ENCODE assay signal across 7 mouse cellular contexts in genomic region chr1:91297799-91298744, GRCm38 (mm10). TPM values are rescaled to one million over a fixed set of nuclear protein-coding genes. Genes with fewer than 3 reads are reported as not detected.
A peak's percentile ranks its signal among the peaks of the same experiment; 100 is the strongest.
DNase-seq lines count a peak whose midpoint lies in the region; ATAC-seq lines count a peak whose summit lies in the region.

Gene Scly (plus strand): TSS chr1:91298338.

- no peaks in the 10 kb centered on the region for H3K9me3 ChIP-seq in intestine, embryonic 16.5 days (ENCODE audit: control insufficient read depth, low read length)
- H3K9me3 ChIP-seq in midbrain, embryonic 11.5 days (ENCODE audit: control insufficient read depth, low read length): no peaks in the 10 kb centered on the region

- no peaks in the 10 kb centered on the region for H3K36me3 ChIP-seq in intestine, embryonic 16.5 days (ENCODE audit: control insufficient read depth, insufficient read depth, low read length)
- no peaks in the 10 kb centered on the region for H3K36me3 ChIP-seq in midbrain, embryonic 11.5 days (ENCODE audit: control insufficient read depth, insufficient read depth, low read length)

- ATAC-seq in intestine, embryonic 16.5 days: peak; percentile 99
- ATAC-seq in midbrain, embryonic 11.5 days (ENCODE audit: low FRiP score): peak; percentile 99

- H3K9ac ChIP-seq in intestine, embryonic 16.5 days (ENCODE audit: low read depth, low read length): peak within 1 kb of the TSS; percentile 87
- H3K9ac ChIP-seq in midbrain, embryonic 11.5 days (ENCODE audit: low read length): peak within 1 kb of the TSS; percentile 76

- H3K27ac ChIP-seq in intestine, embryonic 16.5 days (ENCODE audit: low read length): peak within 1 kb of the TSS; percentile 66
- no peak within 1 kb of the TSS for H3K27ac ChIP-seq in midbrain, embryonic 11.5 days (ENCODE audit: low read depth, low read length)

- no peaks in the 10 kb centered on the region for H3K27me3 ChIP-seq in intestine, embryonic 16.5 days (replicated peaks; ENCODE audit: control insufficient read depth, insufficient read depth, low read length)
- H3K27me3 ChIP-seq in midbrain, embryonic 11.5 days (ENCODE audit: control insufficient read depth, insufficient read depth, low read length): no peaks in the 10 kb centered on the region

- intact Hi-C loops in left cerebral cortex, postnatal 36 days (cut with DNase I): no loop called here

- H3K4me2 ChIP-seq in intestine, embryonic 16.5 days (ENCODE audit: low read depth, low read length): peak within 1 kb of the TSS; percentile 79
- peak within 1 kb of the TSS; percentile 64 for H3K4me2 ChIP-seq in midbrain, embryonic 11.5 days

- under 1% methylated on average over 61 of the region's 65 CpGs for WGBS in intestine, embryonic 16.5 days
- under 1% methylated on average over 63 of the region's 65 CpGs for WGBS in midbrain, embryonic 11.5 days

- H3K4me1 ChIP-seq in intestine, embryonic 16.5 days (ENCODE audit: control insufficient read depth, insufficient read depth, low read length): peaks cover 19% of the 10 kb centered on the region
- peaks cover 6% of the 10 kb centered on the region; the same call in 1 of the 2 replicates for H3K4me1 ChIP-seq in midbrain, embryonic 11.5 days (ENCODE audit: control insufficient read depth, insufficient read depth, low read length)

- DNase-seq in adrenal gland, adult 8-10 months: peak; percentile 96
- DNase-seq in embryo, embryonic 9.5 days (ENCODE audit: extremely low spot score): peak; percentile 90
- DNase-seq in gastrocnemius, postnatal 4 days (ENCODE audit: low spot score in 2 of 2): peak; percentile 88 to 94
- peak; percentile 93 to 95 for DNase-seq in left cerebral cortex, postnatal 36 days (ENCODE audit: low spot score in 2 of 2)
- DNase-seq in midbrain, embryonic 11.5 days (ENCODE audit: low spot score, missing footprints): peak; percentile 97
- DNase-seq in skeletal muscle tissue, adult 2 months (ENCODE audit: low read depth, low spot score): peak; percentile 91

- peak within 1 kb of the TSS; percentile 91 for H3K4me3 ChIP-seq in intestine, embryonic 16.5 days (ENCODE audit: low read length)
- peak within 1 kb of the TSS; percentile 83 for H3K4me3 ChIP-seq in midbrain, embryonic 11.5 days (ENCODE audit: low read depth, low read length)

RNA-seq across cellular contexts. Expression of gene Scly, which starts in this region (rescaled TPM):
- total RNA-seq in adrenal gland, adult 8-10 months (2022): 10 to 100 TPM; 31.4 to 42.7 (median 35.8) TPM
- 10 to 100 TPM; 10.9 to 11.5 TPM for total RNA-seq in gastrocnemius, postnatal 4 days (2021)
- 27.4 and 28.6 TPM in 2 replicates for polyA plus RNA-seq in intestine, embryonic 16.5 days (2015; fragmentation: Nextera tagmentation; extraction: Ambion mirVana)
- total RNA-seq in left cerebral cortex, postnatal 36 days (2021): 10 to 100 TPM; 20.6 to 23.1 TPM
- polyA plus RNA-seq in midbrain, embryonic 11.5 days (2014; fragmentation: Nextera tagmentation; extraction: Ambion mirVana): 10.1 and 11.0 TPM in 2 replicates
